Mouse (Mus musculus): Measurements from ENCODE around the gene Svop. TPM values are rescaled to one million over a fixed set of nuclear protein-coding genes. Genes with fewer than 3 reads are reported as not detected.

Svop gene
- total and polyA plus RNA-seq, 2 experiments from 2014 or later, result 81.3 to 173 TPM

GRCm38 (mm10) chr5:114046604-114047003 lies 44.8 kb downstream of the Svop start:
- TF ChIP-seq CTCF (IDR thresholded peaks at IDR 0.05; ENCODE audit: low read depth), result peak; percentile 49
- no peak for ATAC-seq
- no peaks in the 10 kb centered on the region for H3K27me3 ChIP-seq (ENCODE audit: insufficient read depth, low read length)
- peak overlapping the region; percentile 42; the same call in 1 of the 2 replicates for H3K27ac ChIP-seq
- no peaks in the 10 kb centered on the region for H3K4me1 ChIP-seq (ENCODE audit: insufficient read depth, low read length)
- no peaks in the 10 kb centered on the region for H3K9me3 ChIP-seq (ENCODE audit: low read length)
- no peak overlapping the region for H3K9ac ChIP-seq (replicated peaks; ENCODE audit: low read length)
- DNase-seq (ENCODE audit: low spot score), result peak; percentile 39
- peaks cover 8% of the 10 kb centered on the region; the same call in 1 of the 2 replicates for H3K36me3 ChIP-seq (ENCODE audit: insufficient read depth, low read length)
- no peak overlapping the region for H3K4me2 ChIP-seq (ENCODE audit: low read depth, low read length)
- no peak overlapping the region for H3K4me3 ChIP-seq (ENCODE audit: low read length)
- 46% methylated on average over 3 of the region's 3 CpGs for WGBS

DNA sequence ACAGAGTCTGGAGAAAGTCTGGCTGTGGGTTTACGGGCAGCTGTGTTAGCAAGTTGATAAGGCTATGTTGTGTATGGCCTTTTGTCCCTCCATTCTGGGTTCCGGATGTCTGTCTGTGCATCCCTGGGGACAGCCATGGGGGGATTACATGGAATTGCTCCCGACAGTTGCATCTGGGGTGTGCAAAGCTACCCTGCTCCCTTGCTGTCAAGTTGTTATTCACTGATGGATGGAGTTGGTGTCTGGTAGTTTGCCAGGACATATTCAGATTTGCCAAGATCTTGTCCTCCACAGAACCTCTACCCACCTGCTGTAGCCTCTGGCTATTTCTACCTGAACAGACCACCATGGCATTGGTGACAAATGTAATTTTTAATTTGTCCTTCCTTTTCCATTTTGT lies 45.2 kb downstream of the Svop start:
- 55% methylated on average over 3 of the region's 3 CpGs for WGBS

DNA sequence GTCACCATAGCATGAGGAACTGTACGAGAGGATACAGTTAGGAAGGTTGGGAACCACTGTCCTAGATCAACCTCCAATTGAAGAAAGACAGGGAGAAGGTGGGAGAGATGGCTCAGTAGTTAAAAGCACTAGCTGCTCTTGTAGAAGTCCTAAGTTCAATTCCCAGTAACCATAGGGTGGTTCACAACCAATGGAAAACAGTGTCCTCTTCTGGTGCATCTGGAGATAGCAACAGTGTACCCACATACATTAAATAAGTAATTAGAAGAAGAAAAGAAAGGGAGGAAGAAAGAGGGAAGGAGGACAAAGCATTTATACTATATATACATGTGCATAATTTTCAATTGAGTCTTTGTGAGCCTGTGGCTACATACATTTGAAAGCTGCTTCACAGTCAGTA lies 46.2 kb downstream of the Svop start:
- Histone ChIP-seq H3K27me3 (ENCODE audit: insufficient read depth, low read length) (no peaks in the 10 kb centered on the region), H3K4me3 (ENCODE audit: low read length) (no peak overlapping the region), H3K4me1 (ENCODE audit: insufficient read depth, low read length) (no peaks in the 10 kb centered on the region), H3K4me2 (ENCODE audit: low read depth, low read length) (no peak overlapping the region), H3K9ac (replicated peaks; ENCODE audit: low read length) (no peak overlapping the region), H3K27ac (no peak overlapping the region), H3K36me3 (ENCODE audit: insufficient read depth, low read length) (peaks cover 12% of the 10 kb centered on the region; the same call in 1 of the 2 replicates), H3K9me3 (ENCODE audit: low read length) (no peaks in the 10 kb centered on the region)
- WGBS, result 81% methylated on average over 1 of the region's 1 CpGs
- ATAC-seq (no peak), DNase-seq (ENCODE audit: low spot score) (peak; percentile 40)
- peak; percentile 56 for TF ChIP-seq CTCF (IDR thresholded peaks at IDR 0.05; ENCODE audit: low read depth)

More for the DNA sequence above, 45.2 kb downstream of the Svop start:
- H3K36me3 ChIP-seq (ENCODE audit: insufficient read depth, low read length), result peaks cover 12% of the 10 kb centered on the region; the same call in 1 of the 2 replicates
- peak overlapping the region; percentile 42; the same call in 1 of the 2 replicates for H3K27ac ChIP-seq
- no peak overlapping the region for H3K9ac ChIP-seq (replicated peaks; ENCODE audit: low read length)
- ATAC-seq, result no peak
- no peaks in the 10 kb centered on the region for H3K27me3 ChIP-seq (ENCODE audit: insufficient read depth, low read length)
- H3K9me3 ChIP-seq (ENCODE audit: low read length), result no peaks in the 10 kb centered on the region
- no peak overlapping the region for H3K4me2 ChIP-seq (ENCODE audit: low read depth, low read length)
- peak; percentile 43 for DNase-seq (ENCODE audit: low spot score)
- no peaks in the 10 kb centered on the region for H3K4me1 ChIP-seq (ENCODE audit: insufficient read depth, low read length)
- H3K4me3 ChIP-seq (ENCODE audit: low read length), result no peak overlapping the region
- TF ChIP-seq CTCF (IDR thresholded peaks at IDR 0.05; ENCODE audit: low read depth), result no peak

- H3K4me3 ChIP-seq (ENCODE audit: low read length), result no peak overlapping the region
- H3K9ac ChIP-seq (replicated peaks; ENCODE audit: low read length), result no peak overlapping the region
- peaks cover 12% of the 10 kb centered on the region; the same call in 1 of the 2 replicates for H3K36me3 ChIP-seq (ENCODE audit: insufficient read depth, low read length)
- no peak for ATAC-seq
- TF ChIP-seq CTCF (IDR thresholded peaks at IDR 0.05; ENCODE audit: low read depth), result no peak
- H3K4me2 ChIP-seq (ENCODE audit: low read depth, low read length), result no peak overlapping the region
- DNase-seq (ENCODE audit: low spot score), result no peak
- H3K4me1 ChIP-seq (ENCODE audit: insufficient read depth, low read length), result no peaks in the 10 kb centered on the region
- no peak overlapping the region for H3K27ac ChIP-seq
- WGBS, result 79% methylated on average over 4 of the region's 4 CpGs
- H3K9me3 ChIP-seq (ENCODE audit: low read length), result no peaks in the 10 kb centered on the region
- no peaks in the 10 kb centered on the region for H3K27me3 ChIP-seq (ENCODE audit: insufficient read depth, low read length)
Measured at GRCm38 (mm10) chr5:114043800-114044199, 47.6 kb downstream of the Svop start.

GRCm38 (mm10) chr5:114041327-114041930 lies 49.9 kb downstream of the Svop start:
- Histone ChIP-seq H3K4me1 (ENCODE audit: insufficient read depth, low read length) (no peaks in the 10 kb centered on the region), H3K27me3 (ENCODE audit: insufficient read depth, low read length) (no peaks in the 10 kb centered on the region), H3K27ac (no peak overlapping the region), H3K9me3 (ENCODE audit: low read length) (no peaks in the 10 kb centered on the region), H3K9ac (replicated peaks; ENCODE audit: low read length) (no peak overlapping the region), H3K4me2 (ENCODE audit: low read depth, low read length) (no peak overlapping the region), H3K4me3 (ENCODE audit: low read length) (no peak overlapping the region), H3K36me3 (ENCODE audit: insufficient read depth, low read length) (peaks cover 12% of the 10 kb centered on the region; the same call in 1 of the 2 replicates)
- DNase-seq (ENCODE audit: low spot score) (peak; percentile 19), ATAC-seq (no peak)
- 0 out of 2 replicates have a peak, but pooled peaks have one; percentile 2 for TF ChIP-seq CTCF (IDR thresholded peaks at IDR 0.05; ENCODE audit: low read depth)
- 22% methylated on average over 15 of the region's 15 CpGs for WGBS

GRCm38 (mm10) chr5:114040911-114041310 lies 50.5 kb downstream of the Svop start:
- H3K9ac ChIP-seq (replicated peaks; ENCODE audit: low read length), result no peak overlapping the region
- H3K36me3 ChIP-seq (ENCODE audit: insufficient read depth, low read length), result peaks cover 12% of the 10 kb centered on the region; the same call in 1 of the 2 replicates
- no peaks in the 10 kb centered on the region for H3K27me3 ChIP-seq (ENCODE audit: insufficient read depth, low read length)
- H3K27ac ChIP-seq, result no peak overlapping the region
- WGBS, result 71% methylated on average over 1 of the region's 1 CpGs
- DNase-seq (ENCODE audit: low spot score), result peak; percentile 20
- no peak for TF ChIP-seq CTCF (IDR thresholded peaks at IDR 0.05; ENCODE audit: low read depth)
- no peaks in the 10 kb centered on the region for H3K9me3 ChIP-seq (ENCODE audit: low read length)
- H3K4me3 ChIP-seq (ENCODE audit: low read length), result no peak overlapping the region
- ATAC-seq, result no peak
- H3K4me2 ChIP-seq (ENCODE audit: low read depth, low read length), result no peak overlapping the region
- H3K4me1 ChIP-seq (ENCODE audit: insufficient read depth, low read length), result no peaks in the 10 kb centered on the region

GRCm38 (mm10) chr5:114040508-114040907 lies 50.9 kb downstream of the Svop start:
- Histone ChIP-seq H3K9ac (replicated peaks; ENCODE audit: low read length) (no peak overlapping the region), H3K4me3 (ENCODE audit: low read length) (no peak overlapping the region), H3K4me1 (ENCODE audit: insufficient read depth, low read length) (no peaks in the 10 kb centered on the region), H3K4me2 (ENCODE audit: low read depth, low read length) (no peak overlapping the region), H3K9me3 (ENCODE audit: low read length) (no peaks in the 10 kb centered on the region), H3K36me3 (ENCODE audit: insufficient read depth, low read length) (peaks cover 12% of the 10 kb centered on the region; the same call in 1 of the 2 replicates), H3K27ac (no peak overlapping the region), H3K27me3 (ENCODE audit: insufficient read depth, low read length) (no peaks in the 10 kb centered on the region)
- DNase-seq (ENCODE audit: low spot score) (no peak), ATAC-seq (no peak)
- no peak for TF ChIP-seq CTCF (IDR thresholded peaks at IDR 0.05; ENCODE audit: low read depth)
- 22% methylated on average over 7 of the region's 8 CpGs for WGBS
